Mouse (Mus musculus) C2C12 (cell line): Measurements from ENCODE around the gene Gm5134.

Experiments
- CEBPB ChIP-seq: IDR thresholded peaks from one replicate; pipeline ENCODE4 v1.6.1; 2011; ENCODE audit warnings: low read depth, mild to moderate bottlenecking, control low read depth, moderate library complexity
- CTCF ChIP-seq: IDR thresholded peaks from one replicate; pipeline ENCODE4 v1.5.1; 2011; ENCODE audit not compliant: control insufficient read depth, insufficient read depth, insufficient read length
- FOSL1 ChIP-seq: IDR thresholded peaks from one replicate; pipeline ENCODE4 v1.8.0; 2011; ENCODE audit warnings: mild to moderate bottlenecking, low read length; ENCODE audit not compliant: poor library complexity, insufficient read depth, severe bottlenecking
- MAX ChIP-seq: IDR thresholded peaks from one replicate; pipeline ENCODE4 v1.6.1; 2011; ENCODE audit warnings: mild to moderate bottlenecking, control low read depth
- MYOD1 ChIP-seq: IDR thresholded peaks from one replicate; pipeline ENCODE4 v1.6.1; 2011; ENCODE audit warnings: low read depth; ENCODE audit not compliant: control insufficient read depth, insufficient read length
- MYOG ChIP-seq: IDR thresholded peaks from one replicate; pipeline ENCODE4 v1.6.1; 2011; ENCODE audit not compliant: control insufficient read depth, insufficient read length; ENCODE audit errors: extremely low read depth
- USF1 ChIP-seq: IDR thresholded peaks from one replicate; pipeline ENCODE4 v1.6.1; 2011; ENCODE audit warnings: low read depth, mild to moderate bottlenecking, control low read depth, moderate library complexity

DNA sequence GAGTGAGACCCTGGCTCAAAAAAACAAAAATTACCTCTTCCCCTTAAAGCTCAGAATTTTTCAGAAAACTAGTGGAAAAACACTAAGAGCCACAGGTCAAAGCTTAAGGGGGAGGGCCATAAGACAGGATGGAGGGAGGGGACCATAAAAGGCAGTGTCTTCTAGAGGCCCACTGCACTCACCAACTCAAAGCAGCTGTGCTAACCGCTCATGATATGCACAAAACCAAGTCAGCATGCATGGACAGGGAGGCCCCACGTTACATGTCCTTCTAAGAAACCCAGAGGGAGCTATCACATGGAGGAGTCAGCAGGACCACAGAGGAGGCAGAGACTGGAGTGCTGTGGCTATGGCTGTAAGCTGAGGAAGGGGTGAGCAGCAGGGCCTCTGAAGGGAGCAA is 43.6 kb upstream of the Gm5134 start:
- TF ChIP-seq CTCF: no peak
- TF ChIP-seq MYOD1: no peak
- TF ChIP-seq MYOG: no peak
- TF ChIP-seq CEBPB: no peak
- no peak for TF ChIP-seq USF1
- no peak for TF ChIP-seq MAX
- TF ChIP-seq FOSL1: no peak
